ENCODE assay signal across 17 mouse cellular contexts in genomic region chr8:79502062-79502461, GRCm38 (mm10).
"Had no signal": no experiment of that assay in that cellular context is flagged by ENCODE, and none has a peak within 500 bp of the region (broad histone marks: within the 10 kb centered on the region; RNA-seq: fewer than 3 reads in every experiment).

No protein-coding gene starts in this region.

- H3K4me3 ChIP-seq: lung, embryonic 15.5 days; megakaryocyte, embryonic 14.5 days; midbrain, embryonic 13.5 days; midbrain, embryonic 15.5 days; neural tube, embryonic 12.5 days; stomach, embryonic 15.5 days had no signal

- ATAC-seq: liver, postnatal 0 days; lung, postnatal 0 days; midbrain, embryonic 13.5 days; midbrain, embryonic 15.5 days had no signal

- H3K27me3 ChIP-seq: lung, embryonic 15.5 days; midbrain, embryonic 13.5 days; midbrain, embryonic 15.5 days; neural tube, embryonic 12.5 days; stomach, embryonic 15.5 days had no signal

- DNase-seq: liver, postnatal 0 days; lung, adult 2 months; lung, postnatal 14 days; right cerebral cortex, postnatal 14 days; thymus, adult 2 months; thymus, postnatal 25 days; thymus, postnatal 4 days had no signal

- H3K27ac ChIP-seq: lung, embryonic 15.5 days; macrophage; midbrain, embryonic 13.5 days; midbrain, embryonic 15.5 days; neural tube, embryonic 12.5 days; stomach, embryonic 15.5 days; stomach, postnatal 0 days had no signal

- H3K4me1 ChIP-seq: midbrain, embryonic 15.5 days had no signal

- H3K9ac ChIP-seq: liver, postnatal 0 days; lung, embryonic 15.5 days; midbrain, embryonic 13.5 days; midbrain, embryonic 15.5 days; neural tube, embryonic 12.5 days; stomach, embryonic 15.5 days had no signal

- H3K9me3 ChIP-seq: lung, embryonic 15.5 days; megakaryocyte, embryonic 14.5 days; midbrain, embryonic 13.5 days; midbrain, embryonic 15.5 days; neural tube, embryonic 12.5 days; stomach, embryonic 15.5 days had no signal

- H3K4me2 ChIP-seq: lung, embryonic 15.5 days; midbrain, embryonic 11.5 days; midbrain, embryonic 13.5 days; midbrain, embryonic 15.5 days; neural tube, embryonic 12.5 days; stomach, embryonic 15.5 days had no signal

- H3K36me3 ChIP-seq: lung, embryonic 15.5 days; midbrain, embryonic 13.5 days; midbrain, embryonic 15.5 days; neural tube, embryonic 12.5 days; stomach, embryonic 15.5 days had no signal
